Mouse (Mus musculus) kidney, postnatal 0 days (tissue): Measurements from ENCODE around the gene 2700081O15Rik. TPM values are rescaled to one million over a fixed set of nuclear protein-coding genes. Genes with fewer than 3 reads are reported as not detected.
"Not testable (repeated sequence)": the region's sequence is repeated elsewhere in the genome, so short reads cannot be mapped to it uniquely, and the experiment has no call there.

Source experiments
- ATAC-seq: fragments of 200-750 bp; cut with Nextera tagmentation; replicated peaks from 2 replicates; pipeline ENCODE4 v1.8.0; 2017; ENCODE audit warnings: low read depth, moderate number of reproducible peaks, moderate TSS enrichment, moderate library complexity; ENCODE audit not compliant: low FRiP score
- DNase-seq: peaks from one replicate; pipeline ENCODE4 v3.0.0-alpha.2; 2016; ENCODE audit warnings: low spot score
- H3K27ac ChIP-seq: fragments of 300-500 bp; sonication (generic); 2 replicates; pipeline ENCODE4 v1.5.1; 2014; ENCODE audit warnings: mild to moderate bottlenecking
- H3K27me3 ChIP-seq: fragments of 300-500 bp; sonication (generic); 2 replicates; pipeline ENCODE4 v1.6.1; 2014; ENCODE audit warnings: low read length, mixed read lengths; ENCODE audit not compliant: insufficient read depth
- H3K36me3 ChIP-seq: fragments of 300-500 bp; sonication (generic); 2 replicates; pipeline ENCODE4 v1.6.1; 2014; ENCODE audit warnings: low read length, mixed read lengths; ENCODE audit not compliant: insufficient read depth
- H3K4me1 ChIP-seq: fragments of 300-500 bp; sonication (generic); replicated peaks from 2 replicates; pipeline ENCODE4 v1.6.1; 2014; ENCODE audit warnings: antibody characterized with exemption, low read length, mixed read lengths; ENCODE audit not compliant: insufficient read depth
- H3K4me2 ChIP-seq: fragments of 300-500 bp; sonication (generic); 2 replicates; pipeline ENCODE4 v1.6.1; 2014; ENCODE audit warnings: mild to moderate bottlenecking, low read length, moderate library complexity, mixed read lengths
- H3K4me3 ChIP-seq: fragments of 300-500 bp; sonication (generic); replicated peaks from 2 replicates; pipeline ENCODE4 v1.5.1; 2014; ENCODE audit warnings: low read depth, low read length
- H3K9ac ChIP-seq: fragments of 300-500 bp; sonication (generic); 2 replicates; pipeline ENCODE4 v1.6.1; 2014; ENCODE audit warnings: low read depth, low read length
- H3K9me3 ChIP-seq: fragments of 300-500 bp; sonication (generic); replicated peaks from 2 replicates; pipeline ENCODE4 v1.6.1; 2016; ENCODE audit warnings: low read length, inconsistent platforms, mixed read lengths
- CTCF ChIP-seq: IDR thresholded peaks from 2 replicates; pipeline ENCODE4 v1.5.1; 2016; ENCODE audit warnings: antibody characterized with exemption, low read depth, mild to moderate bottlenecking, moderate library complexity
- WGBS: fragments of 180-500 bp; shearing (Covaris S2); extraction: QIAGEN DNeasy Blood & Tissue Kit; methylation state at CpG from one replicate; pipeline ENCODE4 v1.1.7; 2014; 5-methylcytosine and 5-hydroxymethylcytosine counted together
- polyA plus RNA-seq: library from polyadenylated mRNA; unstranded; fragments of >200 nt; fragmentation: Nextera tagmentation; extraction: Ambion mirVana; gene quantifications from 2 replicates; pipeline ENCODE4 v1.2.1, GENCODE M21; 2015

The 2700081O15Rik gene
- polyA plus RNA-seq, 1 experiment from 2014 or later: 5.2 TPM

DNA sequence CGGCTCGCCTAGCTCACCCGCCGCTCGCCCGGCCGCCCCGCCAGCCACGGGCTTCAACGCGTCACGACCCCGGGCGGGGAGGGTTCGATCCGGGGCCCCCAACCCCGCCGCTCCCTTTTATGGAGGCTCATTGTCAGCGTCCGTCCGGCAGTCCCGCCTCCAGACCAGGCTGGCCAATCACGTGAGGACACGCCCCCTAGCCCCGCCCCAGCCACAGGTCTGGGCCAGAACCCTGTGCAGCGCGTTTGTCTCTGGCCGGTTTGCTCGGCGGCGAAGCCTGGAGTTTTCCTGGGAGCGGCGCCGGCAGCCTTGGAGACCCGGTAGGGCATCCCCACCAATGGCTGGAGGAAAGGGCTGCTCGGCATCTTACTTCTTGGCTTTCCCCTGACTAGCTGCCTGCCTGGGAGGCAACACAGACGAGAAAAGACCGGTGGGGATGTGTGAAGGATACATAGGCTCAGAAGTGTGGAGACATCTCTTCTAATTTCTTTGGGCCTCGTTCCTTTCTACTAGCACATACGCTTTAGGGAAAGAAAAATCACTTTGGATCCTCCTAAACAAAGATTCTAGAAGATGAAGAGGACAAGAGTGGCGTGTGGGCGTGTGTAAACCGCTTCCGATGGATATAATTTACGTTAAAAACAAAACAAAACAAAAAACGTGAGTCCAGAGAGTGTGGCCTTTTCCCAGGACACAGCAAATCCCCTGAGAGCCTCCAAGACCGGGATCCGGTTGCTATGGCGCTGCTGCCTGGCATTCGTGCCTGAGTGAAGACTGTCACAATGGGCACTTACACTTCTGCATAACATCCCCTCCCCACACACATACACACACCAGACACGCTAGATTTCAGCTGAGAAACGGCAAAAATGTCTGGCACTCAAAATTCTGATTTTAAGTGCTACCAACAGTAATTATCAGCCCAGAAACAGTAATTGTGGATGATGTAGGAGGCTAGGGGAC is 34.2 kb upstream of the 2700081O15Rik start, which contains the start of gene Spindoc:
TSS of gene Spindoc (minus strand) at position 92 of the 963 bp plus-strand sequence.
- H3K36me3 ChIP-seq: no peaks in the 10 kb centered on the region
- H3K4me2 ChIP-seq: peak within 1 kb of the TSS; percentile 68
- H3K4me1 ChIP-seq: peaks cover 9% of the 10 kb centered on the region
- peak within 1 kb of the TSS; percentile 98 for H3K4me3 ChIP-seq
- ATAC-seq (peak; percentile 98), DNase-seq (peak; percentile 97)
- peak within 1 kb of the TSS; percentile 94 for H3K9ac ChIP-seq
- no peak for TF ChIP-seq CTCF
- H3K27me3 ChIP-seq: no peaks in the 10 kb centered on the region
- H3K9me3 ChIP-seq: 0 out of 2 replicates have a peak, but pooled peaks cover 3% of the 10 kb centered on the region
- under 1% methylated on average over 49 of the region's 52 CpGs for WGBS
- H3K27ac ChIP-seq: peak within 1 kb of the TSS; percentile 93

DNA sequence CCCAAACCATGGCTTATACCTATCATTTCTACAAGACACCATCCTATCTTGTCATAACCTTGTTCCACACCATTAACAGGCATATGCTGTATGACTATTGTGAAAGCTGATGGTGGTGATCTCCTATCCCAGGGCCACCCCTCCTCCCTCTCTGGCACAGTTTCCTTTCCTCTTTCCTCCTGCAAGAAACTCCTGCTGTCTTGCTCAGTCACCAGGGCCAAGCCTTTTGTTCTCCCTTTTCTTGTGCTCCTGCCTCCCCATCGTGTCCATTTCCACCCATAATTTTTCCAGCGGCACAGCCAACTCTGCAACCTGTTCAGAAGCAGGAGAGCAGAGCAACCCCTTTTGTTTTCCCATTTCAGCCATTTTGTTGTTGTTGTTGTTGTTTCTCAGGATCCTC is 31.4 kb upstream of the 2700081O15Rik start:
- no peak overlapping the region for H3K4me2 ChIP-seq
- ATAC-seq (no peak), DNase-seq (no peak)
- 0 out of 2 replicates have a peak, but pooled peaks cover 4% of the 10 kb centered on the region for H3K9me3 ChIP-seq
- no peak overlapping the region for H3K9ac ChIP-seq
- WGBS: 70% methylated on average over 2 of the region's 2 CpGs
- no peaks in the 10 kb centered on the region for H3K36me3 ChIP-seq
- H3K4me3 ChIP-seq: no peak overlapping the region
- TF ChIP-seq CTCF: no peak
- no peaks in the 10 kb centered on the region for H3K27me3 ChIP-seq
- H3K27ac ChIP-seq: no peak overlapping the region
- peaks cover 8% of the 10 kb centered on the region for H3K4me1 ChIP-seq

DNA sequence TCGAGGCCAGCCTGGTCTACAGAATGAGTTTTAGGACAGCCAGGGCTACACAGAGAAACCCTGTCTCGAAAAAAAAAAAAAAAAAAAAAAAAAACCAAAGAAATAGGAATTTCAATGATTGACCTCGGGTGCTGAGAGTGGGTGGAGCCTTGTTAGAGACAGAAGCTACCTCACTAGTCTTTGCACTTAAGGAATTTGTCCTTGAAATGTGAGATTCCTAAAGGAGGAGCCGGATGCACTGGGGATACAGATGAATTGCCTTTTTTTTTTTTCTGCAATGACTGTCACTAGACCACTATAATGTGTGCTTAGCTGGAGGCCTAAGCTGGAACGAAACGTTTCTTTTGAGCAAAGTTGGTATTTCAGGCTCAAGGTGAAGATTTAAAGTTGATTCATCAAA is 28.9 kb upstream of the 2700081O15Rik start:
- H3K27ac ChIP-seq: no peak overlapping the region
- ATAC-seq (no peak), DNase-seq (no peak)
- H3K9me3 ChIP-seq: 0 out of 2 replicates have a peak, but pooled peaks cover 6% of the 10 kb centered on the region
- 70% methylated on average over 6 of the region's 6 CpGs for WGBS
- no peaks in the 10 kb centered on the region for H3K4me1 ChIP-seq
- H3K36me3 ChIP-seq: no peaks in the 10 kb centered on the region
- no peak overlapping the region for H3K4me3 ChIP-seq
- H3K9ac ChIP-seq: no peak overlapping the region
- H3K4me2 ChIP-seq: no peak overlapping the region
- H3K27me3 ChIP-seq: no peaks in the 10 kb centered on the region
- no peak for TF ChIP-seq CTCF

DNA sequence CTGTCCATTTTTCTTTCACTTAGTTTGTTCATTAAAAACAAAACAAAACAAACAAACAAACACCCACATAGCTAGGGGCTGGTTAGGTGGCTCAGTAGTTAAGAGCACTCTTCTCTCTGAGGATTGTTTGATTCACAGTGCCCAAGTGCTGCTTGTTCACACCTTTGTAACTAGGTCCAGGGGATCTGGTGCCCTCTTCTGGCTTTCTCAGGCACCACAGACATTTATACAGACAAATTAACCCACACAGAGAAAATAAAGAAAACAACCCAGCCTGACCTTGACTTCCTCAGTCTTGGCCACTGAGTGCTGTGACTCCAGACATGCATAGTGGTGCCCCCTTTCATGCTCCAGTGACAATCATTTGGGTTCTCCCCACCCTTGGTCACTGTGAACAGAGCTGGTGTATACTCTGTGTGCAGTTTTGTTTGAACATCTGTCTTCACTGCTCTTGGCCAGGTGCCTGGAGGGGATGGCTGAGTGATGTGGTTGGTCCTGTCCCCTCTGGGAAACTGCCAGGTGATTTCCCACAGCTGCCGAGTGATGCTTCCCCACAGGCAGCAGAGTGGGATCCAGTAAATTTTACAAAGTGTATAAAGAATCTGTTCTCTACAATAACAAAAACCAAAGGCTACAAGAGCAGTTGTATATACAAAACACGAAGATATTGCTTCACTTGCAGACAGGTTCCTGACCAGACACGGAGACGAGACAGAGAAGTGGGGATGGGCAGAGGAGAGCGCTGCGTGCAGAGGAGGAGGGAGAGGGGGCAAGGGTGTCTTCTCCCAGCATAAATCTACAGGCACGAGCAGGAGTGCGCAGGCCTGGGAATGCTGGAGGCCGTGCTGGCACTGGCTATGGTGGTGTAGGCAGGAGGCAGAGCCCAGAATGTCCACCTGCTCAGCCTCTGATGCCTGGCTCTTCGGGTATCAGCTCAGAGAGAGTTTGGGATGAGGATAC is 20.3 kb upstream of the 2700081O15Rik start:
- not testable (repeated sequence) for H3K36me3 ChIP-seq, H3K9ac ChIP-seq, H3K4me1 ChIP-seq, H3K4me2 ChIP-seq, H3K27me3 ChIP-seq, H3K4me3 ChIP-seq, DNase-seq, H3K9me3 ChIP-seq, ATAC-seq, H3K27ac ChIP-seq
- WGBS: 30% methylated on average over 8 of the region's 10 CpGs
- peak; percentile 58 for TF ChIP-seq CTCF

DNA sequence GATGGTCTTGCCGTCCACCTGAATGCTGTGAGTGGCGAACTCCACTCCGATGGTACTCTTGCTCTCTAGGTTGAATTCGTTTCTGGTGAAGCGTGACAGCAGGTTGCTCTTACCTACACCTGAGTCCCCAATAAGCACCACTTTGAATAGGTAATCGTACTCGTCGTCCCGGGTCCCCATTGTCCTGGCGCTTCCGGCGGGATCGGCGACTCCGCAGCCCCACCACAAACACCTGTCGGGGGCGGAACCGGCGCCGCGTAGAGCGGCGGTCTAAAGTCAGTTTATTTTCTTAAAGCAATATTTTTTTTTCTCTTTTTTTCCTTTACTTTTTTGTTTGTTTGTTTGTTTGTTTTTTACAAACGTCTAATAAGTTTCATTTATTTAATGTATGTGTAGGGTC is 18.5 kb upstream of the 2700081O15Rik start:
- H3K4me3 ChIP-seq, ATAC-seq, H3K9ac ChIP-seq, H3K27me3 ChIP-seq, H3K36me3 ChIP-seq, H3K4me1 ChIP-seq, H3K4me2 ChIP-seq, DNase-seq, H3K27ac ChIP-seq, H3K9me3 ChIP-seq: not testable (repeated sequence)
- 43% methylated on average over 24 of the region's 24 CpGs for WGBS

DNA sequence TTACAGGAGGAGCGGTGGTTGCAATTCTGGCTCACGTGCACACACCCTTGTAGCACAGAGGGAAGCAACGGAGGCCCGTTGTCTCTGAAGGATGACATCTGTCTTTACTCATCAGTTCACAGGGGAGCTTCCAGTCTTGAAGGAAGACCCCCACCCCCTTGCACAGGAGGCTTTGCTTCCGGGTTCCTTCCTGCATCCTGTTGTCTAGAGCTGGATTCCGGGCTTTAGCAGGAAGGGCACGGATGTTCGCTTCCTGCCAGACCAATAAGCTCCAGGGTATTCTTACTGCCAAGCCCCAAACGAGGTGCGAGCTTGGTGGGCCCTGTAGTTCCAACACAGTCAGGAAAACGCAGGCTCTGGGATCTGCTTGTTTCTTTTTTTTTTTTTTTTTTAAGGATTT is 16.8 kb upstream of the 2700081O15Rik start:
- DNase-seq (no peak), ATAC-seq (no peak)
- 73% methylated on average over 11 of the region's 11 CpGs for WGBS
- TF ChIP-seq CTCF: no peak
- no peaks in the 10 kb centered on the region for H3K36me3 ChIP-seq
- H3K27ac ChIP-seq: peak overlapping the region; percentile 51; the same call in 1 of the 2 replicates
- no peak overlapping the region for H3K4me3 ChIP-seq
- H3K9me3 ChIP-seq: no peaks in the 10 kb centered on the region
- H3K9ac ChIP-seq: no peak overlapping the region
- H3K4me1 ChIP-seq: no peaks in the 10 kb centered on the region
- no peaks in the 10 kb centered on the region for H3K27me3 ChIP-seq
- no peak overlapping the region for H3K4me2 ChIP-seq
